Mouse (Mus musculus) erythroid progenitor cell, adult 5-6 weeks (primary cell): ENCODE data around the gene Mcts1. TPM values are rescaled to one million over a fixed set of nuclear protein-coding genes. Genes with fewer than 3 reads are reported as not detected.

ENCODE experiments used
- ATAC-seq: replicated peaks from 2 replicates; pipeline ENCODE4 v1.8.0; 2016; ENCODE audit warnings: moderate number of reproducible peaks, mild to moderate bottlenecking, moderate TSS enrichment, inconsistent platforms; ENCODE audit not compliant: poor library complexity, low FRiP score, severe bottlenecking
- total RNA-seq, 2 experiments: library from RNA; stranded (forward) in 1 of 2; stranded (reverse) in 1 of 2; fragments of 150-400 nt in 1 of 2; fragments of 186-747, 209-891 nt in 1 of 2; gene quantifications; 2 replicates each; pipeline versions ENCODE4 v1.2.3 to v1.2.4; 2015 to 2017; ENCODE audit warnings: low replicate concordance in 2 of 2

The Mcts1 gene
- total RNA-seq (2015; ENCODE audit: low replicate concordance) (17.2 and 35.0 TPM in 2 replicates), total RNA-seq (2017; ENCODE audit: low replicate concordance) (0.91 and 8.5 TPM in 2 replicates)

DNA sequence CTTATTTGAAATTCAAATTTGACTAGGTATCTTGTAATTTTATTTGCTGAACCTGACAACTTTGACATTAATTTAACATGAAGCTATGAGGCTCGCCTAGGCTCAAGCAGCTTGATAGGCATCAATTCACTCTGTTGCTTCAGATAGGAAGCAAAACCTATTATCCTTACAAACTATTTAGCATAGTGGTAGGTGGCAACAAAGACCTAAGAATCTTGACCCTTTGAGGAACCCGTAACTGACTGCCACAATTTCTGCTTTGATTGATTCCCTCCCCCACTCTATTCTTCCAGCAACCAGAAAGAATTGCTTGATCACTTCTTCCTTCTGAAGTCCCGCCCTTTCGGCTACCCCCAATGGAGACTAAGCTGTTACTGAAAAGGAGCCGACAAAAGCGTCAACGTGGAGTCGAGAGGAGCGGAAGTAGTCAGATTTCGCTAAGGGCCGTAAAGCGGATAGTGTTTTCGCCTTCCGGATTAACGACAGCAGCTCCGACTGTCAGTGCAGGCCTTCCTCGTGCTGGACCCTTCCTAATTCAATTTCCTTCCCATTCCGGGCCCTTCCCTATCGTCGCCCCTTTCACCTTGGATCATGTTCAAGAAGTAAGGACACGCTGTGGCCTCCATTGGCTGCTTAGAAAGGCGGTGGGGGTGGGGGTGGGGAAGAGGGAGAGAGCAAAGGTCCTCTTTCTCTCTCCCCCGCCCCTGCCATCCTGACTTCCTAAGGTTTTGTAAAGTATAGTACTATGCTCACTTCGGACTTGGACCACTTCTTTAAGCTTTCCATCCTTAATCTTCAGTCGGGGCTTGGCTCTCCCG is at the start of gene Mcts1:
Gene Mcts1, plus strand, starts transcription at position 402 of the 818 bp plus-strand sequence.
- ATAC-seq, result peak; percentile 68

DNA sequence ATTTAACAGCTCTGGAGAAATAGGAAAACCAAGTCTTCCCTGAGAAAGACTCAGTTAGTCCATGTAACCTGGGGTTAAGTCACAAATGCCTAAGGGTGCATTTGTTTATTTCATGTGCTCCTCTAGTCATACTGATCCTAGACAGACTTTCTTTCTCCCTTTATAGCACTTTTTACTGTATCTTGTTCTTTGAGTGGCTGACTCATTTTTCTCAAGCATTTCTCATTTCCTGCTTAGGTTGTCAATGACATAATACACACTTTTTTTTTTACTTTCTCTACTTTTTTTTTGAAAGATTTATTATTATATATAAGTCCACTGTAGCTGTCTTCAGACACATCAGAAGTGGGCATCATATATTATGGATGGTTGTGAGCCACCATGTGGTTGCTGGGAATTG is 47.1 kb upstream of the Mcts1 start:
- ATAC-seq, result no peak

DNA sequence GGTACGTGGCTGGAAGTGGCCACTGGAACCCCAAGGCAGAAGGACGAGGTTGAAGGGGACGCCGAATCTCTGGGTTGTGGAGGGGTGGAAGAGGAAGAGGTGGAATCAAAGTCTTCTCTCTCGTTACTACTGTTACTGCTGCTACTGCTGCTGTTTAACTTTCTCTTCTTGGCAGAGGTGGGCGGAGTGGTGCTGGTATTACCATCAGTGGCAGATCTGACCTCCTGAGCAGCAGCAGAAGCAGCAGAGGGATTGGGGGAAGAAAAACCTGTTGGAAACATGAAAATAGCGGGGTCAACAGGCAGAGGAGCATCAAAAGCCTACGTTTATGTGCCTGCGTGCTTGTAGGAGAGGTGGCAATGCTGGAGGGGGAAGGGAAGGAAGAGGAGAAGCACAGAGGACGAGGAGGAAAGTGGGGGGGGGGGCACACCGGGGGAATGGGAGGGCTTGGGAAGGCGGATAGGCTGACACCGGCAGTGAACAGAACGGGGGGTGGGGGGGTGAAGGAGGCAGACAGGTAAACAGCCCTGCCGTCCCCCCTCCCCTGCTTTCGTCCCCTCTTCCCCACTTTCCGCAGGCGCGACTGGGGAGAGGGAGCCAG is 36.3 kb upstream of the Mcts1 start:
- peak; percentile 43 for ATAC-seq

DNA sequence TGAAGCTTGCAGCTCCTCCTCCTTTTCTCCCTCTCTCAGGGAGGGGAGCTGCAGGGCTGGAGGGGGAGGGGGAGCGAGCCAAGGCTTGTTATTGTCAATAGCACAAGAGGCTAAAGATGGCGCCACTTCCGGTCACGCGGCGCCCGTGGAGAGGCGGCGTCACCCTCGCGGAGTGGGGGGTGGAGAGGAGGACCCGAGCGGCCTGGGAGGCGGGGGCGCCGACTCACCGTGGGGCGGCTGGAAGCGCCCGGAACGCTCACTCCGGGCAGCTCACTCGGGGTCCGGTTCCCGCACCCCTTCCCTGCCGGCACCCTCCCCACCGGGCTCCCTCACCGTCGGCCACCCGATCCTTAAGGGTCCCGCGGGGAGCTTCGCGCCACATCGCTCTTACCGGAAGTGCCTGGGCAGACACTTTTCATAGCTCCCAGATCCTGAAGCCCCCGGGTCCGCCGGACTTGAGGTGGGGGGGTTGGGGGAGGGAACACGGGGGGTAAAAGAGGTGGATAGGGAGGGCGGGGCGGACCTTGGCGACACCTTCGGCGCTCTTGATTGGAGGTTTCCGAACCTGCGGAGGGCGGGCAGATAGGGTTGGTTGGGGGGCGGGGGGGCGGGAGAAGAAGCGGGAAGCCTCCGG is 35.7 kb upstream of the Mcts1 start:
- ATAC-seq, result peak; percentile 85

DNA sequence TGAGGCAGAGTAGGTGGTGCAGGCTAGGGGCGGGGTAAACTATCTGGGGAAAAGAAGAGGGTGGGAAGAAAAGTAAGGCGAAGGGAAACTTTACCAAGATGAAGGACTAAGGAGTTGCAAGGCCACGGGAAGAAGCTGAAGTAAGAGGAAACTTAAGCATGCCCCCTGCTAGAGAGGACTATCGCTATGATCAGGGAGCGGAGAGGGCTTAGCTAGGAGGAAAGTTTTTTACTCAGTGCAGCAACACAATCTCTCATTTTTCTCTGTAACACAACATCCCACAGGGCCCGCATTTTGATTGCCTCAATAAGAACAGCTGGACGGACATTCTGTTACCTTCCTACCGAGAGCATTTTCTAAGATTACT is 35.2 kb upstream of the Mcts1 start:
- no peak for ATAC-seq

DNA sequence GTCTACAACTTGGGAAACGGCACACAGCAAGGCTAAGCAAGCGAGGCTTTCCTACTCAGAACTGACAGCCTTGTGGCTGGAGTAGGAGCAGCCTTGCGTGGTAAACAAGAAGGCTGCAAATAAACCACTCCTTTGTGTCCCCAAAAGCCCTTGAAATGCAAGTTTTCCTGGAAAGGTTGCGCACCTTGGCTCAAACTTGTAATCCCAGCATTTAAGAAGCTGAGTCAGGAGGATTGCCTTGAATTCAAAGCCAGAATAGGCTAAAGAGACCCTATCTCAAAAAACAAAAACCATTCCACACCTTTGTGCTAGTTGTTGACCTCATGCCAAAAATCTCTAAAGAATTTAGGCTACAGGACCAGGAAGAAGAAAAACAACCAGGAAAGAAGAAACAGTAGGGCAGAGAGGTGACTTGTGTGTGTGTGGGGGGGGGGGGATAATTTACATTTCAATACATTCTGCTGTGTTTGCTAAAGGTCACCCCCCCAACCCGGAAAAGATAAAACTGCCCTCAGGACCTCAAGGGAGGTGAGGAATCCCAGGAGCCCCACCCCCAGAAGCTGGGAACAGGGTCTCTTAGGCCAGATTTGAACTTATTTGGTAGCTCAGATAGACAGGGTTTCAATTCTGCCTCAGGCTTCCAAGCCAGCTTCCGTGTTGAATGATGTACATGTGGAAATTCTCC is 33.7 kb upstream of the Mcts1 start:
- ATAC-seq, result no peak

DNA sequence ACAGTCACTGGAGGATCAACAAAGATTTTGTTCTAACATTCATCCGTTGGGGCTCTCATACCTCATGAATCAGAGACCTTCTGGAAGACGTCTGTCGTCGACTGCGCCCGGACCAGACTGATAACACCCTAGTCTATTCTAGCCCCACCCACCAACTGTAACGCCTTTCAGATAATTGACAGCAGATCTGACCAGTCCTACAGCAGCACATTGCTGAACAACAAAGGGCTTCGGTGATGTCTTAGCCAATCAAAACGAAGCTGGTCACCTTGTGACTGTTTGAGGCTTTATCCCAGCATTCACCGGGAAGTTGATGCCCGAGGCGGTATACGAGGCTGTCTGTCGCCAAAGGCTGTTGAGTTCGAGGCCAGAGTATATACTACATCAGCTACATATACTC is 24.3 kb upstream of the Mcts1 start, which contains the start of gene Cul4b:
Gene Cul4b, minus strand, starts transcription at position 119 of the 400 bp plus-strand sequence.
- peak; percentile 98 for ATAC-seq

DNA sequence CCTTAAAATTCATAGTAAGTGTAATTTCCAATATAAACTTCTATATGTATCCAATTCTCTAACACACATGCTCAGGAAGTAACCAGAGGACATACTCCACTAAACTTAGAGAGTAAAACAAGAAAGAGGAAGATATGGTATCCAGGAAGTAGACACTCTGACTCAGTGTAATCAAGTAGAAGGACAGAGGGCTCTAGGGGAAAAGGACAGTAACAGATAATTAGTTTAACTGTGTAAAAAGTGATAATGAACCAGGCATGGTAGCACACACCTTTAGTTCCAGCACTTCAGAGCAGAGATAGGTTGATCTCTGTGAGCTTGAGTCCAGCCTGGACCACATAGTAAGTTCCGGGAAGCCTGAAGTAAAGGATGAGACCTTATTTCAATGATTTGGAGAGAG is 19.2 kb upstream of the Mcts1 start:
- no peak for ATAC-seq

DNA sequence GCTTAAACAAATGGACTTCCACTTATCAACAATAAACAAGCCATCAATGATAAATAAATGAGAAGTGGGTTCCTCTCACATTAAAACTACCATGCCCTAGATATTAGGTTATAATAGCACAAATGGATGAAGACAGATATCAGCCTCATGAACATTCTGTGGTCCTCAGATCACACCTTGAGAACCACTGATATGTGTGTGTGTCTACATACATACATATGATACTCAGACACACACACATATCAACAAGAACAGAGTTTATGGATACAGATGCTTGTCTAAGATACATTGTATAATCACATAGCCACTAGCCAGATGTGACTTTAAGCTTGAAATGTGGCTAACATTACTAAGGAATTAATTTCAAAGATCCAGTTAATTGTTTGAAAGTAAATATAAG is 17.1 kb upstream of the Mcts1 start:
- ATAC-seq, result no peak

DNA sequence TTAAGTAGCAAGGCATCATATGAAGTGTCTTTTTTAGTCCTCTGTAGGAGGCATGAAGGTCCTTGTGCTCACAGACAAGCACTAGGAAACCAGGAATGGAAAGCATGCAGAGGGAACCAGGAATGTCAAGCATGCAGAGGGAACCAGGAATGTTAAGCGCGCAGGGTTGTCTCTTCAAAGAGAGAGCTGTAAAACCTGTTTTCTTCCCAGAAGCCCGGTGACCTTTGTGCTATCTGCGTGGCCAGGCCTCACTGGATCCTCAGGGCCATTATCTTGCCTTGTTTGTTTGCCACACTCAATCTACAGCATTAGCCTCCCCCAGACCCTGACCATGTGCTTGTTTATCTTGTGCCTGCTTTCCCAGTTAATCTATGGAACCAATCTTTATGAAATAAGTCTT is 10.6 kb upstream of the Mcts1 start:
- ATAC-seq, result peak; percentile 42; the same call in 1 of the 2 replicates

DNA sequence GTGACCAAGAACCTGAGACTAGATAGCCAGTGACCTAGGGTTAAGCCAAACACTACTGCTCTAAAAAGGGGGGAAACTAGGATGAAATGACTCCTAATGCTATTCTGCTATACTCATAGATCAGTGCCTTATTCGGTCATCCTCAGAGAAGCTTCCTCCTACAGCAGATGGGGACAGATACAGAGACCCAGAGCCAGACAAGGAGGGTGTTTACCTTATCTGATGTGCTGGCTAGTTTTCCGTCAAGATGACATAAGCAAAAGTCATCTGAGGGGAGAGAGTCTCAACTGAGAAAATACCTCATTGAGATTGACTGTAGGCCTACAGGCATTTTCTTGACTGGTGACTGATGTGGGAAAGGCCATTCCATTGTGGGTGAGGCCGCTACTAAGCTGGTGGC is 8.6 kb upstream of the Mcts1 start:
- ATAC-seq, result no peak; the same call in 1 of the 2 replicates

DNA sequence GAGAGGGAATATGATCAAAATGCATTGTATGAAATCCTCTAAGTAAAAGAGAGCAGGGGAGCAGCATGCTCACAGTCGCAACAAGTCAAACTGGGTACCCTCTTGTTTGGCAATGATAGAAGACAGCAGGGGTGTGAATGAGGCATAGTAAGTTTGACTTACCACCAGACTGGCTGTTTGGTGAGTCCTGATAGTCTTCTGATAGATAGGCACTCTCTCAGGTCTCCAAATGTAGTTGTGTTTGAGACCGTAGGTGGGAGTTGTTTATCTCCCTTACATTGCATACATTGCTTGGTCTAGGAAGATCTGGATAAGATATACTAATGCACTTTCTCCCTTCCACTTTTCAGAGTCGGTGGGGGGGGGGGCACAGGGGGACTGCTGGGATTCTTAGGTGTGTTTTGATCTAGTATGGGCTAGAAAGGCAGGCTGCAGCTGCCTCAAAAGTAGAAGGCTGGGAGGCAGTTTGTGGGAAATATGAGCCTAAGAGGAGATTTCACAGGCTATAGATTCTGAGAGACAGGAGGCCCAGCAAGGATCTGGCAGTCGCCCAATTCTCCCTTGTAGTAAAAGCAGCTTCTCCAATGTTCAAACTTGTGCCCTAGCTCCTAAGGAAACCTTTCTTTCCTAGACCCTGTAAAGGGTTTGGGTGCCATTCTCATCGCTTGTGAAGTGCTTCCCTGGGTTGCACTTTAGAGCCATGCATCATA is 7.0 kb upstream of the Mcts1 start:
- no peak for ATAC-seq

DNA sequence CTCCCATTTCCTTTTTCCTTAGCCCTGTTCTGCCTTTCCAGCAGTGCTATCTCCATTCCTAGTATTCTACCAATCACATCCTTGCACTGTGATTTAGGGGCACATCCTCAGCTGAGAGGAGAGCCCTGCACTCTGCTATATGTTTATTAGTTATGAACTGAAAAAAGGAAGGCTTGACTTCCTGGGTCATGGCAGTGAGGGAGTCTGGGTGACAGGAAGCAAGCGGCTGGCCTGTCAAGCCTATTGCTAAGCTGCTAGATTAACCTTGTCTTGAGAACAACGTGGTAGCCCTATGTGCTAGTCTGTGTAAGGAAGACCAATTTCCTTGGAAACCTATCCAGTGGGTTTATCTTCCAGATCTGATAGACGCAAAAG is 604 bp downstream of the Mcts1 start:
- no peak for ATAC-seq

DNA sequence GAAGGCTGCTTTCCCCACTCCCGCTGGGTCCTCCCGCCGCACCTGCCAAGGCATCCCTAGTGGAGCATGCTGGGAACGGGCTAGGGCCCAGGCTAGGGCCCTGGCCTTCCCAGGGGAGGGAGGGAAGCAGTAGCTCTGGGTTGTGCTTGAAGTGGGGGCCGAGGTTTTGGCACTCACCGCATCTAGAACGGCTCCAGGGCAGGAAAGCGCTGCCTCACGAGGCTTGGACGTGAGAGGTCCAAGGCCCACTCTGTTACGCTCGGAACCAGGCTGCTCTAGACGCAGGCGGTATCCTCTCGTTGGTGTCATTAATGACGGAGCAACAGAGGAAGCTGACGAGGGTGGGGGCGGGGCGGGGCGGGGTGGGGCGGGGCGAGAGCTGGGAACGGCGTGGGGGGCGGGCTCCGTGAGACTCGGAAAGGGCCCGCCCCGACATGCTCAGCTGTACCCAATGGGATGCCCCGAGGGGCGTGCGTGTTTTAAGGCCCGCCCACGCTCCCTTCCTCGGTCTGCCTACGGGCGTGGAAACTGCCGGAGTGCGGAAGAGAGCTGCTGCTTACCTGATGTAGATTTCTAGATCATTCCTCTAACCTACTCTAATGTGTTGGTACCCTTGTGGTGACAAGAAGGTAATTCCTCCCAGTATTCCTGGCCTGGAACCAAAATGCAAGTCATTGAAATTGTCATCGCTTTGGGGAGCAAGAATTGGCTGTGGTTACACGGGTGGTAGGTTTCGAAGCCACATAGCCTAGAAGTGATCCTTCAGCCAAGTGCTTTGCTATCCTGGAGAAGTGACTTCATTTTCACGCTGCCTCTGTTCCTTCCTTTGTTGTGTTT is 34.6 kb downstream of the Mcts1 start, which contains the start of gene C1galt1c1:
Gene C1galt1c1, minus strand, starts transcription at position 287 of the 837 bp plus-strand sequence.
- ATAC-seq, result peak; percentile 99

DNA sequence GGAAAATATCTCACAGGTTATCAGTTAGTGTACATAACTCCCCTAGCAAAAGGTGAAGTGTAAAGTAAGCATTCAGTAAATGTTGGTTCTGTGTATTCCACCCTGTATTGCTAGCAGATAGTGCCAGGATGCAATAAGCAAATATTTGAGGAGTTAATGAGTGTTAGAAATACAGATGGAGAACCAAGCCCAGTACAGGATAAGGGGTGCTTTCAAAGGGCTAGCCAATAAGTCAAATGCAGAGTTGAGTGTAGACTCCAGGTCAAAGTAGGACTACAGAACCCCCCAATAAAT is 35.2 kb downstream of the Mcts1 start:
- peak; percentile 28 for ATAC-seq

DNA sequence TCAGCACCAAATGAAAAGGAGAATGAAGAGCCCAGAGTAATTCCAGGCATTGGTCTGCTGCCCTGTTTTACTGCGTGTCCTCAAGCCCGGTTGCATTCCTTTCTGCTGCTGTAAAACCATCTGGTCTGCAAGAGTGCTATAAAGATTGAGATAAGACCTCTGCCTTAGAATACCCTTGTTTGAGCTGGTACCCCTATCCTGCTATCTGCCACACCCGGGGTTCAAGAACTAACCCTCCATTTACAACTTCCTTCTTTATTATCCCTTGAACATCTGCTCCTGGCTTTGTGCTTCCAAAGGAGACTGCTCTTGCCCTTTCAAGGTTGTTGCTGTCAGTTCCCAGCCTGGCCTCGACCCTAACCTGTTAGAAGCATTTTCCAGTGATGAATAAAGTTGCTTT is 41.1 kb downstream of the Mcts1 start:
- ATAC-seq, result no peak

DNA sequence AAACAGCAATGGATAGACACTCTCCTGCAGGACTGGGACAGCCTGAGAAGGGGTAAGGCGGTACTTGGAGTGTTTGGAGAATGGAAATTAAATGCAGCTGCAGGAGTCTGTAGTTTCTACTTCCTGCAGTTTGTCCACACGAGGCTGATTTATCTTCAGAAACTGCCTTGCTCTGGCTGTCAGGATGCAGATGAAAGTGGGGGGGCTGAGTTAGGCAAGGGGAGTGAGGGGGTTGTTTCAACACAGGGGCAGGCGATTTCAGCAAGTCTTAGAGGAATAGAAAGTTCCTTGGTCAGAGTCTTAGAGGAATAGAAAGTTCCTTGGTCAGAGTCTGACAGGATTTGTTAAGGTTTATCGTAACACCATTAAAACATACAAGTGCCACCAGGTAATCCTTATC is 41.8 kb downstream of the Mcts1 start:
- no peak for ATAC-seq

DNA sequence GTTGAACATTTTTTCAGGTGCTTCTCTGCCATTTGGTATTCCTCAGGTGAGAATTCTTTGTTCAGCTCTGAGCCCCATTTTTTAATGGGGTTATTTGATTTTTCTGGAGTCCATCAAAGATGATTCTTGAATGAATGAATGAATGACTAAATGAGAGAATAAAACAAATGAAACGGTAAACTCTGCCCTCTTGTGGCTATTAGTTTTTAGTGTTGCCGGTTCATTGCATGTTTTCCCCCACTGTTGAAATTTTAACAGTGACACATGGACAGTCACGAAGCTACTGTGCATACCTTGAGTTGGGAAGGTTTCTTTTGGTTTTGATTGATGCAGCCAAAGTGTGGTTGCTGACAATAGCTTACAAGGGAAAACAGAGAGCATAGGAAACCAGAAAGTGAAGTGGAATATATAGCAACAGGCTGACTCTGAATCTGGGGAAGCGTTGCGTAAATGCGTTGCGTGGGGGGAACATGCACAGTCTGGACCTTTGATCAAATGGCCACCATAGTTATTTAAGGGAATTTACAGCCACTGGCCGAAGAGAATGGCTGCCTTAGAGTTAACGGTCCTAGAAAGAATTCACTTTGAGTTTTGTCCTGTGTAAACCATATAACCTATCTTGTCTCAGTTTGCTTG is 50.1 kb downstream of the Mcts1 start:
- no peak for ATAC-seq

DNA sequence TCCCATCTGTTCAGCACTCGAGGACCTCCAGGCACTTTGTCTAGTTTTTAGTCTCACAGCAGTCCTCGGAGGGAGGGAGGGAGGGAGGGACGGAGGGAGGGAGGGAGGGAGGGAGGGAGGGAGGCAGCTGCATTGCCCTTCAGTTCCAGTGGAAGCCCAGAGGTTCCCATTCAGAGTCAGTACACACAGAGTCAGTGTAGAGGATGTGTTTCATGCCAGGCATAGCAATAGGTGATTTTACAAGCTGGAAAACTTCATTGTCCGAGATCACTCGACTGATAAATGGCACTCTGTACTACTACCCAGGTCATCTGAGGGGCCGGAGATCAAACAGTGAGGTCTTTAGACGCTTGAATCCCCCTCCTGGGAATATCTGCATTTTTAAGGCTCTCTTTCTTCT is 50.8 kb downstream of the Mcts1 start:
- ATAC-seq, result no peak
